Mouse (Mus musculus): Measurements from ENCODE around the gene Cage1.

The Cage1 gene

GRCm38 (mm10) chr13:38012436-38012835 is 24.4 kb downstream of the Cage1 start:
- in situ Hi-C loops (cut with MseI, MboI), result no loop called here

GRCm38 (mm10) chr13:38010444-38010910 is 26.4 kb downstream of the Cage1 start:
- in situ Hi-C loops (cut with MseI, MboI), result no loop called here

- in situ Hi-C loops (cut with MseI, MboI), result no loop called here
Observed at GRCm38 (mm10) chr13:38009721-38010408, 27.0 kb downstream of the Cage1 start.

DNA sequence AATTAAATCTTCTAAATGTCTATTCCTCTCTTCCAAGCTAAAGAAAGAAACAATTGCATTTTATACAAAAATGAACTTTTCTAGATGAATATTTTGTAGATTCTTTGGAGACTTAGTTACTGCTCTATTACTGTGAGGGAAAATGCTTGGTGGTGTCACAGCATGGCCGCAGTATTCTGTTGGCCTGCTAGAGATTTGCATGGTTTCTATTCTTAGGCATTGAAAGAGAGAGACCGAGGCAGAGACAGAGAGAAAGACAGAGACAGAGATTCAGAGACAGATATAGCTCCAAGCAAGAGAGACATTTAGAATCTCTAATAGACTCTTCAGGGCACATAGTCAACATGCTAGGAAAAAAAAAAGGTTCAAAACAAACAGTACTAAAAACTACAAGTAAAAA is 28.9 kb downstream of the Cage1 start:
- in situ Hi-C loops (cut with MseI, MboI), result no loop called here

DNA sequence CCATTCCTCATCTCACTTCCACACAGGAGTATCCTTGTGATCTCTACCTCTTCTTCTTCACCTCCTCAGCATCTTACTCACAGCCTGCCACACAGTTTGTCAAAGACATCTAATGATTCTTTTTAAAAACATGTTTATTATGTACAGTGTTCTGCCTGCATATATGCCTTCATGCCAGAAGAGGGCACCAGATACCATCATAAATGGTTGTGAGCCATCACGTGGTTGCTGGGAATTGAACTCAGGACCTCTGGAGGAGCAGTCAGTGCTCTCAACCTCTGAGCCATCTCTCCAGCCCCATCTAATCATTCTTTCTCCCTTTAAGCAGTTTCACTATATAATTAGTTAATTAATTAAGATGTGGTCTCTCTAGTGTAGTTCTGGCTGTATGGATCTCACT is 34.4 kb downstream of the Cage1 start:
- in situ Hi-C loops (cut with MseI, MboI), result no loop called here

DNA sequence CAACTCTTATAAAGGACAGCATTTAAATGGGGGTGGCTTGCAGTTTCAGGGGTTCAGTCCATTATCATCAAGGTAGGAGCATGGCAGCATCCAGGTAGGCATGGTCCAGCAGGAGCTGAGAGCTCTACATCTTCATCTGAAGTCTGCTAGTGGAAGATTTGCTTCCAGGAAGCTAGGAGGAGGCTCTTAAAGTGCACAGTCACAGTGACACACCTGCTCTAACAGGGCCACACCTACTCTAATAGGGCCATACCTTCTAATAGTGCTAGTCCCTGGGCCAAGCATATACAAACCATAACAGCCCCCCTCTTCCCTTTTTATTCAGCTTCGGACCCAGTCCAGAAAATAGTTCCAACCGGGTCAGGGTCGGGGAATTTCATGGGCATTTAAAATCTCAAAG is 37.2 kb downstream of the Cage1 start:
- in situ Hi-C loops (cut with MseI, MboI), result no loop called here

DNA sequence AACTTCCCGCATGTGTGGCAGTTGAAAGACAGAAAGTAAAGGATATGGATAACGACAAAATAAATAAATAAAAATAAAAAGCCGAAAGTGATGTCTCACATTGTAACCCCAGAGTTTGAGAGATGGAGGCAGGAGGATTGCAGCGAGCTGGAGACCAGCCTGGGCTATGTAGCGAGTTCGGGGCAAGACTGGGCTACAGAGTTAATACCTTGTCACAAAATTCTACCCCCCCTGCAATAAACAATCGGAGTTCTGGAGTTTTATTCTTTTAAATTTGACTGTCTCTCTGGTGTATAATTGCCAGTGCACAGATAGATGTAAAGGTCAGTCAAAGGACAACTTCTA is 42.5 kb downstream of the Cage1 start:
- in situ Hi-C loops (cut with MseI, MboI), result no loop called here

DNA sequence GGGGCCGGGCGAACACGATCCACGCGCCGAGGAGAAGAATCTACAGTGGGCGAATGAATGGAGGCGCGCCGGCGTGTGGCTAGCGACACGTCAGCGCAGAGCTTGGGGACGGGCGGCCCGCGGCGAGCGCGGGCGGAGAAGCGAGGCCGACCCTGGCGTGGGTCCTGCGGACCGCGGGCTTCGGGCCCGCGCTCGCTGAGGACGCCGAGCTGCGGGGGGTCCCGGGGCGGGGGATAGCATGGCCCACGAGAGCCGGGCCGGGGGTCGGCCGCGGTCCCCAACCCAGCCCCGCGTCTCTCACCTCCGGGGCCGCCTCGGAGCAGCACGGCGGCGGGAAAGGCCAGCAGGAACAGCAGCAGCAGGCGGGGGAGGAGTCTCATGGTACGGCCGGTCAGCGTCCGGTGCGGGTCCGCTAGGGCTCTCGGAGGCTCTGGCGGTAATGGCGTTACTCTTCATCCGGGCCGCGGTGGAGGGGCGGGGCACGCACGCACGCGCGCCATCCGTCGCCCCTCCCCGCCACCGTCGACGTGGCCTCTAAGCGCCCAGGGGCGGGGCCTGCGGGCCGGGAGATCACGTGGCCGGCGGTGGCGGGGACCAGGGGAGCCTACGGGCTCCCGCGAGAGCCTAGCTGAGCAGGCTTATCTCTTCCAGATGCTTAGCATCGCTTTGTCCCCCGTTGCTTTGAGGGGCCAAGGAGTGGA is 43.0 kb downstream of the Cage1 start, which contains the start of gene Ssr1:
TSS of gene Ssr1 (minus strand) at position 514 of the 701 bp plus-strand sequence.
- in situ Hi-C loops (cut with MseI, MboI), result no loop called here

- in situ Hi-C loops (cut with MseI, MboI), result no loop called here
Observed at GRCm38 (mm10) chr13:37993376-37993703, 43.5 kb downstream of the Cage1 start.

- in situ Hi-C loops (cut with MseI, MboI), result no loop called here
Observed at GRCm38 (mm10) chr13:37992638-37993371, 44.1 kb downstream of the Cage1 start.

DNA sequence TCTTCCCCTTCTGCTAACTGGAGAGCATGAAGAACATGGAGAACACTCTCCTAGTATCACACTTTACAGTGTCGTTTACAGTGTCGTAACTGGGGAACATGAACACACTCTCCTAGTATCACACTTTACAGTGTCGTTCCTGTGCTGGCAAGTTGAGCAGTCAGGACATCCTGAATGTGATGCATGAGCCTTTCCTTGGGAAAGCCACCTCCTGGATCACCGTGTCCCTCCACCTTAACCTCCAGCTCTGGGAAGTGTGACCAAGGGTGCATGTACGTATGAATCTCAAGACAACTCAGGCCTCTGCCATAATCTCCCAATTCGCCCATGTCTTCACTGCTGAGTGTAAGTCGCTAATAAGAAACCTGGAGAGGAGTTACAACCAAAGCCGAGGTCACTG is 47.2 kb downstream of the Cage1 start:
- in situ Hi-C loops (cut with MseI, MboI), result no loop called here

- in situ Hi-C loops (cut with MseI, MboI), result no loop called here
Observed at GRCm38 (mm10) chr13:37986166-37986565, 50.7 kb downstream of the Cage1 start.

- in situ Hi-C loops (cut with MseI, MboI), result no loop called here
Observed at GRCm38 (mm10) chr13:37981063-37981462, 55.8 kb downstream of the Cage1 start.

GRCm38 (mm10) chr13:37980346-37980745 is 56.5 kb downstream of the Cage1 start:
- in situ Hi-C loops (cut with MseI, MboI), result no loop called here

DNA sequence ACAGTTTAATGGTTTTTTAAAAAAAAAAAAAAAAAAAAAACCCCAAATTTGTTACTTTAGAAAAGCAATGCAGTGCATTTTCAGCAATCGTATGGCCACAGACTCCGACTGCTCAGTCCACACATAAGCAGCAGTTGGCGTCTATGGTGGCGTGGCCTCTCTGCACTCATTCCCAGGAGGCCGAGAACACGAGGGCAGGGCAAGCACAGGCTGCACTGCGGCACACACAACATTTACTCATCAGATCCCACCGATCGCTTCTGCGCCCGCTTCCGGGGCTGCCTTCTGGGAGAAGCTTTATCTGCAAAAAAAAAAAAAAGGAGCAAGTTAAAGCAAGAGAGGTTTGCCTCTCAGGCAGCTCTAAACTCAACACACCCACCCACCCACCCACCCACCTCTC is 57.4 kb downstream of the Cage1 start:
- in situ Hi-C loops (cut with MseI, MboI), result no loop called here

DNA sequence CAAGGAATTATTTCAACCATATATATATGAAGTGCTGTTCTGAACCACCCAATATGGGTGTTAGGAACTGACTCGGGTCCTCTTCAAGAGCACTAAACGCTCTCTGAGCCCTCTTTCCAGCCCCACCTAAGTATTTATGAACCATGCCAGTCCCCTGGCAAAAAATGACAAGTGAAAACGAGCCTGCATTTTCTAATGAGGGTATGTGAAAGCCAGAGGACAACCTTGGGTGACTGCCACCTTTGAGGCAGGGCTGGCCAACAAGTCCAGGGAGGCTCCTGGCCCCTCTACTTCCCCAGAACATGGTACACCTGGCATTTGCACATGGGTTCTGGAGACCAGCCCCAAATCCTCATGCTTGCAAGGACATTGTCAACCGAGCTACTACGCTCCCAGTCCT is 62.1 kb downstream of the Cage1 start:
- in situ Hi-C loops (cut with MseI, MboI), result no loop called here

DNA sequence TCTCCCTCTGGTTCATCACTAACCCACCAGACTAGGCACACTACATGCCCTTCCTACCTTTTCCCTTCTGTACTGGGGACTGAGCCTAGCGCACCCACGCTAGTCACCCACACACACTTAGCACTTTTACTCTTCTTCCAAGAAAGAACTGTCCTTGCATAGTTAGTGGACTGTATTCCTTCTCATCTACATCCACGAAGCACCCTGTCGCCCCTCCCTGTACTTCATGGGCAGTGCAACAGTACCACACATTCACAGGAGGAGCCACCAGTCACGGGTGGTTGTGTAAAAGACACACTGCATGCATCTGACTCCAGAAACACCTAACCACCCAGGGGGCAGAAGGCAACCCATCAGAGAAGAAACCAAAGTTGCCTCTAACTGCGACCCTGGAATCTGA is 62.8 kb downstream of the Cage1 start:
- in situ Hi-C loops (cut with MseI, MboI), result no loop called here

GRCm38 (mm10) chr13:37970887-37971530 is 65.9 kb downstream of the Cage1 start:
- in situ Hi-C loops (cut with MseI, MboI), result no loop called here

DNA sequence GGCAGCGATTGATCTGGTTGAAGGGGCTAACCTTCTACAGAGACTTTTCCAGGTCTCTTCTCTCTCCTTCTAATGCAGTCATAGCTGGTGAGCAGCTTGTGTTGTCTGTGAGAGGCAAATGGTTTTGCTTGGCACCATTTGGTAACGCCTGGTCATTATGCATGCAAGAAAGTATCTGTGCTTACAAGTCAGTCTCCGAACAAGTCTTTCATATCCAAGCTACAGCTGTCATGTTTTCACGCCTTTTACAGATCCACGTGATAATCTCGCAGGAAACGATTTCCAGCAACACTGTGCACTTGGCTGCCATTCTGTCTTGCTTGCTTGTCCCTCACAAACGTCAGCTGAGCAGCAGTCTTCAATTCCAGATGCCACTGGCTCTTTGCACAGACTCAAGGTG is 66.9 kb downstream of the Cage1 start:
- in situ Hi-C loops (cut with MseI, MboI), result no loop called here

- in situ Hi-C loops (cut with MseI, MboI), result no loop called here
Observed at GRCm38 (mm10) chr13:37969337-37969736, 67.5 kb downstream of the Cage1 start.

GRCm38 (mm10) chr13:37967565-37967964 is 69.3 kb downstream of the Cage1 start:
- in situ Hi-C loops (cut with MseI, MboI), result no loop called here

DNA sequence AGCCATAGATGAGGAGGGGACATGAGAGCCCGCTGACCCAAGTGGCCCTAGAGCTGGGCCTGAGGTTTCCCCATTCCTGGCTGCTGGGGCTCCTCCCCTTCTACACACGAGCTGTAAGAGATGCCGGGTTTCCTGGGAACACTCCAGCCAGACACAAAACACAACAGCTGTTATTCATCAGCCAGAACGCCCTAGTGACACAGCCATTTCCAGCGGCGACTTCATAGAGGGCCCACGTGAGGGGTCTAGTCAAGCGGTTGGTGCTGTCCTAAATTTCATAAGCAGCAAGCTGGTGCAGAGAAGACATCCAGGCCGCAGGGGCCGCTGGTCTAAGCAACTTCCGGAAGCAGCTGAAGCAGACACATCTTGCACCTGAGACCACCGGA is 69.8 kb downstream of the Cage1 start:
- in situ Hi-C loops (cut with MseI, MboI), result no loop called here

Data from mouse trophoblast stem cell (cell line).